Mouse (Mus musculus) Patski (cell line): Measurements from ENCODE around the gene 2610002M06Rik. TPM values are rescaled to one million over a fixed set of nuclear protein-coding genes. Genes with fewer than 3 reads are reported as not detected.

Source experiments
- ATAC-seq: fragments of 100-300 bp; one replicate; pipeline ENCODE4 v1.8.0; 2021
- CTCF ChIA-PET: fragments of 350-600 bp; sonication (Branson Sonifier 250); formaldehyde crosslinking; loops from one replicate; lab custom pipeline; 2022; ENCODE audit warnings: inconsistent platforms; lab: Charles Lee
- POLR2A ChIA-PET: fragments of 350-600 bp; sonication (Branson Sonifier 250); formaldehyde crosslinking; loops from one replicate; lab custom pipeline; 2022; ENCODE audit warnings: antibody characterized with exemption, inconsistent platforms; lab: Charles Lee
- DNase-seq: peaks from one replicate; pipeline ENCODE4 v3.0.0-alpha.2; 2011; ENCODE audit warnings: low read depth, low spot score
- H3K27me3 ChIP-seq: fragments of 371-371 bp; one replicate; pipeline ENCODE4 v1.5.1; 2021
- CTCF ChIP-seq: fragments of 100-300 bp; IDR thresholded peaks from one replicate; pipeline ENCODE4 v1.5.1; 2021
- in situ Hi-C: fragments of 300-500 bp; cut with MboI; formaldehyde crosslinking; loops from 3 replicates; pipeline ENCODE4 v1.11.1; 2018; ENCODE audit warnings: low pct_unique_long_range_greater_than_20kb, mixed read lengths
- polyA plus RNA-seq: library from polyadenylated mRNA; unstranded; gene quantifications from one replicate; pipeline ENCODE4 v1.2.3, GENCODE M21; 2021

2610002M06Rik gene
- polyA plus RNA-seq, 1 experiment from 2014 or later = 7.6 TPM

DNA sequence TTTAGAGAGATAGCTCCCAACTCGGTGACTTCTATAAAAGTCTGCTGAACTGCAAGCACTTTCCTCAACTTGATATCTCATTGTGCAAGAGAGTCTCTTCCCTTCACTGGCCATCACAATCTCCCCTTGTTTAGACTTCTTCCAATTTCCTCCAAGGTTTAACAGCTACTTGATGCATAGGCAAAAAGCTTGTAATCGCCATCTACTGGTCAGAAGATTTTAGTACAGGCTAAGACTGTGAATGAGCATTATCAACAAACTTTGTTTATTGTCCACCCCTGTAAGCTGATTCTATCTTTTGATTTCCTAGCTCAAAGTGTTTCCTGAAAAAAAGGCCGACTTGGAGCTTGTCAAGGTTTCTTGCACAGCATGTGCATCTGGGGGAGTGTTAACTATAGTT lies 48.2 kb downstream of the 2610002M06Rik start:
- H3K27me3 ChIP-seq = peaks cover 22% of the 10 kb centered on the region
- peak; percentile 41 for TF ChIP-seq CTCF
- no peak for DNase-seq
- peak; percentile 78 for ATAC-seq
- CTCF ChIA-PET = interaction anchor here (1.1 kb wide), 1 partner anchor 41 kb away, joined by 3 read pairs; no protein-coding TSS in a partner anchor
- POLR2A ChIA-PET = no interaction called here
- in situ Hi-C loops = no loop called here

Other genes starting within 250 kb of the 2610002M06Rik start
- not detected for gene Tbx22, start 148.4 kb downstream of the 2610002M06Rik start, polyA plus RNA-seq
- gene Tent5d, start 23.7 kb downstream of the 2610002M06Rik start, polyA plus RNA-seq = not detected
- gene Gm732, start 132.1 kb upstream of the 2610002M06Rik start, polyA plus RNA-seq = not detected